Mouse (Mus musculus) megakaryocyte, embryonic 14.5 days (primary cell): ENCODE measurements around the gene Uso1.

Experiments
- FLI1 ChIP-seq: IDR thresholded peaks from 2 replicates; pipeline ENCODE4 v1.6.1; 2012; ENCODE audit warnings: low read length, inconsistent platforms, mixed read lengths
- GATA1 ChIP-seq: IDR thresholded peaks from 3 replicates; pipeline ENCODE4 v1.6.1; 2012; ENCODE audit warnings: mixed read lengths, low read length, inconsistent platforms, borderline replicate concordance

GRCm38 (mm10) chr5:92212231-92212630, 74.5 kb downstream of the Uso1 start:
- TF ChIP-seq GATA1 (no peak), FLI1 (no peak)
